Mouse (Mus musculus) gastrocnemius, adult 2 months (tissue): ENCODE data around the gene Btrc. TPM values are rescaled to one million over a fixed set of nuclear protein-coding genes. Genes with fewer than 3 reads are reported as not detected.
"Not testable (repeated sequence)": the region's sequence is repeated elsewhere in the genome, so short reads cannot be mapped to it uniquely, and the experiment has no call there.

Source experiments
- DNase-seq: peaks from one replicate; pipeline ENCODE4 v3.0.0; 2022
- H3K27ac ChIP-seq: fragments of 200-600 bp; 2 replicates; pipeline ENCODE4 v1.8.1; 2022; ENCODE audit warnings: mild to moderate bottlenecking
- H3K4me3 ChIP-seq: fragments of 200-600 bp; 2 replicates; pipeline ENCODE4 v1.8.1; 2022; ENCODE audit warnings: mild to moderate bottlenecking, moderate library complexity
- CTCF ChIP-seq: fragments of 200-600 bp; IDR thresholded peaks from 2 replicates; pipeline ENCODE4 v1.8.1; 2022; ENCODE audit warnings: antibody characterized with exemption, mild to moderate bottlenecking, moderate library complexity
- intact Hi-C: fragments of 180-260 bp; cut with DNase I; formaldehyde crosslinking; loops from one replicate; pipeline ENCODE4 v1.15.1; 2025
- total RNA-seq, 2 experiments: library from RNA; stranded (reverse); gene quantifications; 2 replicates each; pipeline ENCODE4 v1.2.3; 2021

The Btrc gene
- total RNA-seq, 2 experiments from 2014 or later: 20.5 to 22.0 TPM

GRCm38 (mm10) chr19:45530200-45530995, 166.9 kb downstream of the Btrc start:
- DNase-seq: peak; percentile 55
- Histone ChIP-seq H3K4me3 (no peak overlapping the region), H3K27ac (no peak overlapping the region)
- no peak for TF ChIP-seq CTCF
- intact Hi-C loops: no loop called here

GRCm38 (mm10) chr19:45531554-45531953, 168.0 kb downstream of the Btrc start:
- no peak for DNase-seq
- intact Hi-C loops: no loop called here

GRCm38 (mm10) chr19:45533617-45534016, 170.1 kb downstream of the Btrc start:
- intact Hi-C loops: no loop called here
- no peak for DNase-seq
- Histone ChIP-seq H3K4me3 (no peak overlapping the region), H3K27ac (no peak overlapping the region)
- TF ChIP-seq CTCF: no peak

More at GRCm38 (mm10) chr19:45531554-45531953, 168.0 kb downstream of the Btrc start:
- no peak for TF ChIP-seq CTCF
- H3K27ac ChIP-seq: no peak overlapping the region
- no peak overlapping the region for H3K4me3 ChIP-seq

- H3K27ac ChIP-seq: no peak overlapping the region
- no peak overlapping the region for H3K4me3 ChIP-seq
- intact Hi-C loops: no loop called here
- DNase-seq: no peak
- TF ChIP-seq CTCF: no peak
Observed at GRCm38 (mm10) chr19:45535214-45535735, 171.7 kb downstream of the Btrc start.

GRCm38 (mm10) chr19:45535929-45536328, 172.4 kb downstream of the Btrc start:
- no peak overlapping the region for H3K4me3 ChIP-seq
- H3K27ac ChIP-seq: no peak overlapping the region
- intact Hi-C loops: no loop called here
- DNase-seq: no peak
- TF ChIP-seq CTCF: no peak

- peak; percentile 60 for DNase-seq
Observed at GRCm38 (mm10) chr19:45537505-45537904, 174.0 kb downstream of the Btrc start.

GRCm38 (mm10) chr19:45540657-45541408, 177.3 kb downstream of the Btrc start:
- H3K27ac ChIP-seq: no peak overlapping the region
- no peak for DNase-seq
- intact Hi-C loops: loop anchor here (1.0 to 5.0 kb wide), 3 partner anchors 40 to 104 kb away; no protein-coding TSS in a partner anchor
- no peak for TF ChIP-seq CTCF
- H3K4me3 ChIP-seq: peak overlapping the region; percentile 72; the same call in 1 of the 2 replicates

More at GRCm38 (mm10) chr19:45537505-45537904, 174.0 kb downstream of the Btrc start:
- TF ChIP-seq CTCF: peak; percentile 66
- no peak overlapping the region for H3K4me3 ChIP-seq
- H3K27ac ChIP-seq: no peak overlapping the region
- intact Hi-C loops: no loop called here

- Histone ChIP-seq H3K27ac (peak overlapping the region; percentile 60; the same call in 1 of the 2 replicates), H3K4me3 (peak overlapping the region; percentile 72)
- peak; percentile 80 for DNase-seq
- intact Hi-C loops: loop anchor here (5.0 kb wide), 2 partner anchors 64 to 104 kb away; no protein-coding TSS in a partner anchor
- TF ChIP-seq CTCF: no peak
Observed at GRCm38 (mm10) chr19:45541409-45542041, 178.0 kb downstream of the Btrc start.

GRCm38 (mm10) chr19:45542061-45542460, 178.5 kb downstream of the Btrc start:
- Histone ChIP-seq H3K27ac (peak overlapping the region; percentile 60; the same call in 1 of the 2 replicates), H3K4me3 (peak overlapping the region; percentile 72)
- no peak for TF ChIP-seq CTCF
- intact Hi-C loops: loop anchor here (5.0 kb wide), 2 partner anchors 65 to 105 kb away; no protein-coding TSS in a partner anchor
- no peak for DNase-seq

- Histone ChIP-seq H3K27ac (0 out of 2 replicates have a peak overlapping the region, but pooled peaks have one; percentile 9), H3K4me3 (peak overlapping the region; percentile 78)
- DNase-seq: peak; percentile 60
- TF ChIP-seq CTCF: no peak
- intact Hi-C loops: loop anchor here (2.0 to 5.0 kb wide), 3 partner anchors 67 to 236 kb away; no protein-coding TSS in a partner anchor
Observed at GRCm38 (mm10) chr19:45544152-45544924, 180.8 kb downstream of the Btrc start.

GRCm38 (mm10) chr19:45544925-45545321, 181.4 kb downstream of the Btrc start:
- intact Hi-C loops: loop anchor here (1.0 to 5.0 kb wide), 4 partner anchors 68 to 324 kb away; no protein-coding TSS in a partner anchor
- no peak; the same call in 1 of the 2 replicates for TF ChIP-seq CTCF
- peak; percentile 89 for DNase-seq
- 0 out of 2 replicates have a peak overlapping the region, but pooled peaks have one; percentile 9 for H3K27ac ChIP-seq
- peak overlapping the region; percentile 78 for H3K4me3 ChIP-seq

- peak; percentile 22 for DNase-seq
- H3K4me3 ChIP-seq, intact Hi-C loops, H3K27ac ChIP-seq: not testable (repeated sequence)
Observed at GRCm38 (mm10) chr19:45548196-45548595, 184.7 kb downstream of the Btrc start.
